Mouse (Mus musculus): ENCODE results near the gene Ovch2.

Gene Ovch2

DNA sequence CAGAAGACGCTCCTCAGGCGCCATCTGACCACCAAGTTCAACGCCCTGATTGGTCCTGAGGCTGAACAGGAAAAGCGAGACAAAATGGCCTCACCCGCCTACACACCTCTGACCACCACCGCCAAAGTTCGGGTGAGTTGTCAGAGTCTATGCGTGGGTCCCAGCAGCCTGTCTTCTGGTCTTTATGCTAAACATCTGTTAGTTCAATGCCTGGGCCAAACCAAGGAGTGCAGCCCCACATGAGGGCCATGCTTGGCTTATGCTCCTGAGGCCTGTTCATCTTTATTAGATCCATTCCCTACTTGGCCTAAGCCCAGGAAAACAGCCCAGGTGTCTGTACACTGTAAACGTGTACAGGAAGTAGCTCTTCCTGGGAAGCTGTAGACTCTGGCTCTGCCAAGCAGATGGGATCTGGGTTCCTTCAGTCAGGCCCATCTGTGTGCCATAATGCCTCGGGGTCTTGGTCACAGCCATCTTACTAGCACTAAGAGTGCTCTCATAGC lies 58.0 kb downstream of the Ovch2 start:
- no peak for DNase-seq

GRCm38 (mm10) chr7:107738726-107739125 lies 62.3 kb downstream of the Ovch2 start:
- DNase-seq, result peak; percentile 10

DNA sequence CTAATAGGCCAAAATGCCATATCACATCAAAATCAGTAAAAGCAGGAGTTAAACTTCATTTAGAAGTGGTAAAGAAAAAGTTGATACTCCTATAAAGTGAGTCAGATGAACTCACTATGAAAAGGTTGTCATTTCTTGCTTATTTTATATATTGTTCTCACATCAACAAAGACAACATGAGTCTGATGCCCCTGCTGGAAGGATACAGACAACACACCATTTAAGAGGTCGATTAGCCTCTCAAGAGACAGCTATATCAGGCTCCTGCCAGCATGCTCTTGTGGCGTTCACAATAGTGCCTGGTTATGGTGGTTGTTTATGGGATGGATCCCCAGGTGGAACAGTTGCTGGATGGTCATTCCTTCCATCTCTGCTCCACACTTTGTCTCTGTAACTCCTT lies 67.8 kb downstream of the Ovch2 start:
- no peak for DNase-seq

Data from liver (tissue).